Mouse (Mus musculus): Measurements from ENCODE around the gene 1700018F24Rik. TPM values are rescaled to one million over a fixed set of nuclear protein-coding genes. Genes with fewer than 3 reads are reported as not detected.
"Not testable (repeated sequence)": the region's sequence is repeated elsewhere in the genome, so short reads cannot be mapped to it uniquely, and the experiment has no call there.

1700018F24Rik gene
- polyA plus RNA-seq, 1 experiment: not detected

DNA sequence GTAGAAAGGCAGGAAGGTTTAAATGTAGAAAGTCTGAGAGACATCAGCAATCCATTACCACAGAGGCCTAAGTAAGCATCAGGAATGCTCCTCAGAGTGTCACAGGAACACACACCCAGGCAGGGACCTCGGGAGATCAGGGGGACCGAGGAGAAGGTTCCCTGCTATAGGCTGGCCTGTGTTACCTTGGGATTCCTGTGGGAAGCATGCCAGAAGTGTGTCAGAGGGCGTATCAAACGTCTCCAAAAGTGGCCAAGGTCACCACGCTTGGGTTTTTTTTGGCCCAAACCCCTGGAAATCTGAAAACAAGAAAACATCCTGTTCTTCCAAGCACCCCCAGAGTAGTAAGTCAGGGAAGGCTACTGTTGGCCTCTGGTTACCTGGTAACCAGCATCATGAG, 10.4 kb upstream of the 1700018F24Rik start, which contains the start of gene Gm4871:
Gene Gm4871 (minus strand): TSS at position 364 of the 400 bp plus-strand sequence.
- not testable (repeated sequence) for H3K4me1 ChIP-seq (ENCODE audit: control insufficient read depth, insufficient read depth, low read length); H3K27me3 ChIP-seq (ENCODE audit: control insufficient read depth, insufficient read depth, low read length); H3K27ac ChIP-seq (ENCODE audit: insufficient read depth, low read length); H3K4me3 ChIP-seq (replicated peaks; ENCODE audit: insufficient read depth, low read depth, low read length); DNase-seq
- 55% methylated on average over 5 of the region's 5 CpGs for WGBS

- Histone ChIP-seq H3K27me3 (ENCODE audit: control insufficient read depth, insufficient read depth, low read length) (no peaks in the 10 kb centered on the region), H3K4me1 (ENCODE audit: control insufficient read depth, insufficient read depth, low read length) (no peaks in the 10 kb centered on the region), H3K27ac (ENCODE audit: insufficient read depth, low read length) (no peak overlapping the region), H3K4me3 (replicated peaks; ENCODE audit: insufficient read depth, low read depth, low read length) (no peak overlapping the region)
- no peak for DNase-seq
- 42% methylated on average over 4 of the region's 4 CpGs for WGBS
- TF ChIP-seq CTCF (IDR thresholded peaks at IDR 0.05; ENCODE audit: borderline replicate concordance, insufficient read depth, low read depth, low read length) (no peak), POLR2A (IDR thresholded peaks at IDR 0.05; ENCODE audit: borderline replicate concordance, insufficient read depth, low read length) (no peak)
Measured at GRCm38 (mm10) chr5:145041628-145042027, 1.2 kb upstream of the 1700018F24Rik start.

- H3K4me1 ChIP-seq (ENCODE audit: control insufficient read depth, insufficient read depth, low read length); H3K27me3 ChIP-seq (ENCODE audit: control insufficient read depth, insufficient read depth, low read length); H3K4me3 ChIP-seq (replicated peaks; ENCODE audit: insufficient read depth, low read depth, low read length); H3K27ac ChIP-seq (ENCODE audit: insufficient read depth, low read length); DNase-seq: not testable (repeated sequence)
- WGBS: 82% methylated on average over 3 of the region's 3 CpGs
Measured at GRCm38 (mm10) chr5:145054187-145054586, 11.4 kb downstream of the 1700018F24Rik start.

DNA sequence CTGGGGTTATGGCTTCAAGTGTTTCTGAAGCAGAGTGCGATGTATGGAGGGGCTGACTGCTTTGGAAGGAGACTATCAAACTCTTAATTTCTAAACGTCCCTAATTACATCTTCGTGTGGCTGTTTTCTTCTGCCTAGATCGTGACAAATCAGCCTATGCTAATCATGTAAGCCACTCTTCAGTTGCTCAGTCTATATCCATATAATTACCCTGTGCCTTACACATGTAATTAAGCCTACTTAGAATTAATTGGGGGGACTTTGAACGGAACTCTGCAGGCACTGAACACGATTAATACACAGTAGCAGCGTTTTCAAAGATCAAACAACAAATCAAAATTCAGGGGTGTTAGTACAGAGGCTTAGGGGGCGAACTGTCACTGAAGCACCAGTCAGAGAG, 15.1 kb downstream of the 1700018F24Rik start:
- Histone ChIP-seq H3K27ac (ENCODE audit: insufficient read depth, low read length) (no peak overlapping the region), H3K27me3 (ENCODE audit: control insufficient read depth, insufficient read depth, low read length) (no peaks in the 10 kb centered on the region), H3K4me1 (ENCODE audit: control insufficient read depth, insufficient read depth, low read length) (no peaks in the 10 kb centered on the region), H3K4me3 (replicated peaks; ENCODE audit: insufficient read depth, low read depth, low read length) (no peak overlapping the region)
- 84% methylated on average over 8 of the region's 8 CpGs for WGBS
- no peak for DNase-seq
- no peak for TF ChIP-seq CTCF (IDR thresholded peaks at IDR 0.05; ENCODE audit: borderline replicate concordance, insufficient read depth, low read depth, low read length)

GRCm38 (mm10) chr5:145058722-145059121, 15.9 kb downstream of the 1700018F24Rik start:
- TF ChIP-seq CTCF (IDR thresholded peaks at IDR 0.05; ENCODE audit: borderline replicate concordance, insufficient read depth, low read depth, low read length) (no peak), POLR2A (IDR thresholded peaks at IDR 0.05; ENCODE audit: borderline replicate concordance, insufficient read depth, low read length) (no peak)
- Histone ChIP-seq H3K4me1 (ENCODE audit: control insufficient read depth, insufficient read depth, low read length) (no peaks in the 10 kb centered on the region), H3K27me3 (ENCODE audit: control insufficient read depth, insufficient read depth, low read length) (no peaks in the 10 kb centered on the region), H3K27ac (ENCODE audit: insufficient read depth, low read length) (no peak overlapping the region), H3K4me3 (replicated peaks; ENCODE audit: insufficient read depth, low read depth, low read length) (no peak overlapping the region)
- WGBS: 86% methylated on average over 7 of the region's 7 CpGs
- DNase-seq: no peak

GRCm38 (mm10) chr5:145059524-145059923, 16.7 kb downstream of the 1700018F24Rik start:
- 81% methylated on average over 2 of the region's 2 CpGs for WGBS
- DNase-seq: no peak
- H3K4me3 ChIP-seq (replicated peaks; ENCODE audit: insufficient read depth, low read depth, low read length): no peak overlapping the region
- H3K27me3 ChIP-seq (ENCODE audit: control insufficient read depth, insufficient read depth, low read length): no peaks in the 10 kb centered on the region
- no peaks in the 10 kb centered on the region for H3K4me1 ChIP-seq (ENCODE audit: control insufficient read depth, insufficient read depth, low read length)
- no peak for TF ChIP-seq POLR2A (IDR thresholded peaks at IDR 0.05; ENCODE audit: borderline replicate concordance, insufficient read depth, low read length)
- TF ChIP-seq CTCF (IDR thresholded peaks at IDR 0.05; ENCODE audit: borderline replicate concordance, insufficient read depth, low read depth, low read length): no peak
- no peak overlapping the region for H3K27ac ChIP-seq (ENCODE audit: insufficient read depth, low read length)

- H3K27ac ChIP-seq (ENCODE audit: insufficient read depth, low read length): no peak overlapping the region
- no peak for DNase-seq
- WGBS: 94% methylated on average over 1 of the region's 1 CpGs
Measured at GRCm38 (mm10) chr5:145064765-145065340, 22.1 kb downstream of the 1700018F24Rik start.

GRCm38 (mm10) chr5:145068863-145069262, 26.1 kb downstream of the 1700018F24Rik start:
- WGBS: 52% methylated on average over 3 of the region's 3 CpGs
- DNase-seq: no peak
- Histone ChIP-seq H3K4me1 (ENCODE audit: control insufficient read depth, insufficient read depth, low read length) (no peaks in the 10 kb centered on the region), H3K27me3 (ENCODE audit: control insufficient read depth, insufficient read depth, low read length) (no peaks in the 10 kb centered on the region), H3K4me3 (replicated peaks; ENCODE audit: insufficient read depth, low read depth, low read length) (no peak overlapping the region), H3K27ac (ENCODE audit: insufficient read depth, low read length) (no peak overlapping the region)
- TF ChIP-seq CTCF (IDR thresholded peaks at IDR 0.05; ENCODE audit: borderline replicate concordance, insufficient read depth, low read depth, low read length) (no peak), POLR2A (IDR thresholded peaks at IDR 0.05; ENCODE audit: borderline replicate concordance, insufficient read depth, low read length) (no peak)

More at GRCm38 (mm10) chr5:145064765-145065340, 22.1 kb downstream of the 1700018F24Rik start:
- Histone ChIP-seq H3K4me1 (ENCODE audit: control insufficient read depth, insufficient read depth, low read length) (no peaks in the 10 kb centered on the region), H3K4me3 (replicated peaks; ENCODE audit: insufficient read depth, low read depth, low read length) (no peak overlapping the region), H3K27me3 (ENCODE audit: control insufficient read depth, insufficient read depth, low read length) (no peaks in the 10 kb centered on the region)
- TF ChIP-seq CTCF (IDR thresholded peaks at IDR 0.05; ENCODE audit: borderline replicate concordance, insufficient read depth, low read depth, low read length) (no peak), POLR2A (IDR thresholded peaks at IDR 0.05; ENCODE audit: borderline replicate concordance, insufficient read depth, low read length) (no peak)
